Comparison of ENCODE assay signal across 11 mouse cellular contexts in the genomic region with DNA sequence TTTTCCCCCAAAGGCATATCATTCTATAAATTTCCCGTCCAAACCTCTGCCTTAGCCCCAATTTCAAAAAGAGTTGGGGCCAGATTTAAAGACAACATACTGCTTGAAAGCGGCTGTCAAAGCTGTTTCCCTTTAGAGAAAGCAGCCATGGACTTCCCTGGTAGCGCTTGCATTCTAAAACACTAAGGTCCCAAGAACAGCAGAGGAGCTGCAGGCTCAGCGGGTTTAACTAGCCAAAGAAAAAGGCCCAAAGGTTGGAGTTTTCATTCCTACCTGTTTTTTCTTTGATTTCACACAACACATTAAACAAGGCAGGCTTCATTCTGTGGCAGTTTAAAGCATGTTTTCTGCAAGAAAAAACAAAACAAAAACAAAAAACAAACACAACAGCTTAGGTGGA. TPM values are rescaled to one million over a fixed set of nuclear protein-coding genes. Genes with fewer than 3 reads are reported as not detected.
DNase-seq lines count a peak whose midpoint lies in the region; ATAC-seq lines count a peak whose summit lies in the region.
"Had no signal": no experiment of that assay in that cellular context is flagged by ENCODE, and none has a peak within 500 bp of the region (broad histone marks: within the 10 kb centered on the region; RNA-seq: fewer than 3 reads in every experiment).

No protein-coding gene starts in this region.

- DNase-seq in kidney, postnatal 25 days, result no peak
- DNase-seq in embryonic facial prominence, embryonic 14.5 days (ENCODE audit: low spot score), result peak; percentile 56
- DNase-seq in hindbrain, embryonic 10.5 days (ENCODE audit: low spot score), result no peak
- DNase-seq in left cerebral cortex, adult 8-10 months (ENCODE audit: low spot score in 2 of 2), result no peak
- no peak for DNase-seq in urinary bladder, postnatal 14 days (ENCODE audit: low spot score)
- DNase-seq: gastrocnemius, postnatal 10 days; lung, postnatal 14 days had no signal

- H3K4me3 ChIP-seq in kidney, embryonic 15.5 days (replicated peaks), result peak overlapping the region; percentile 88
- peak overlapping the region; percentile 80 for H3K4me3 ChIP-seq in embryonic facial prominence, embryonic 14.5 days (ENCODE audit: low read depth, low read length)
- peak overlapping the region; percentile 87 for H3K4me3 ChIP-seq in hindbrain, embryonic 10.5 days
- H3K4me3 ChIP-seq in midbrain, embryonic 13.5 days (replicated peaks), result peak overlapping the region; percentile 94

- no peaks in the 10 kb centered on the region for H3K27me3 ChIP-seq in kidney, embryonic 15.5 days
- H3K27me3 ChIP-seq in embryonic facial prominence, embryonic 14.5 days (replicated peaks; ENCODE audit: control insufficient read depth, insufficient read depth, low read length), result no peaks in the 10 kb centered on the region
- no peaks in the 10 kb centered on the region for H3K27me3 ChIP-seq in hindbrain, embryonic 10.5 days (ENCODE audit: insufficient read depth, poor library complexity, severe bottlenecking)
- no peaks in the 10 kb centered on the region for H3K27me3 ChIP-seq in midbrain, embryonic 13.5 days

- peaks cover 1% of the 10 kb centered on the region for H3K36me3 ChIP-seq in kidney, embryonic 15.5 days
- H3K36me3 ChIP-seq in embryonic facial prominence, embryonic 14.5 days (ENCODE audit: control insufficient read depth, insufficient read depth, low read length), result 0 out of 2 replicates have a peak, but pooled peaks cover under 1% of the 10 kb centered on the region
- peaks cover 1% of the 10 kb centered on the region; the same call in 1 of the 2 replicates for H3K36me3 ChIP-seq in hindbrain, embryonic 10.5 days
- 0 out of 2 replicates have a peak, but pooled peaks cover 4% of the 10 kb centered on the region for H3K36me3 ChIP-seq in midbrain, embryonic 13.5 days
- H3K36me3 ChIP-seq: G1E had no signal

- H3K4me1 ChIP-seq in kidney, embryonic 15.5 days, result peaks cover 42% of the 10 kb centered on the region
- peaks cover 55% of the 10 kb centered on the region for H3K4me1 ChIP-seq in embryonic facial prominence, embryonic 14.5 days (ENCODE audit: control insufficient read depth, insufficient read depth, low read length)
- H3K4me1 ChIP-seq in hindbrain, embryonic 10.5 days (replicated peaks), result peaks cover 57% of the 10 kb centered on the region
- peaks cover 60% of the 10 kb centered on the region for H3K4me1 ChIP-seq in midbrain, embryonic 13.5 days (replicated peaks)

- no peak for ATAC-seq in kidney, embryonic 15.5 days (replicated peaks; ENCODE audit: low FRiP score)
- no peak for ATAC-seq in embryonic facial prominence, embryonic 14.5 days (ENCODE audit: low read depth)
- ATAC-seq in midbrain, embryonic 13.5 days, result no peak
- no peak for ATAC-seq in activated CD4-positive, CD25-positive, alpha-beta regulatory T cell, adult 4 months

- 3% methylated on average over 4 of the region's 4 CpGs for WGBS in kidney, embryonic 15.5 days
- 12% methylated on average over 4 of the region's 4 CpGs for WGBS in embryonic facial prominence, embryonic 14.5 days
- WGBS in hindbrain, embryonic 10.5 days, result 9% methylated on average over 4 of the region's 4 CpGs
- WGBS in midbrain, embryonic 13.5 days, result 5% methylated on average over 4 of the region's 4 CpGs

- no peaks in the 10 kb centered on the region for H3K9me3 ChIP-seq in kidney, embryonic 15.5 days (replicated peaks)
- no peaks in the 10 kb centered on the region for H3K9me3 ChIP-seq in embryonic facial prominence, embryonic 14.5 days (ENCODE audit: control insufficient read depth, low read length)
- H3K9me3 ChIP-seq in hindbrain, embryonic 10.5 days, result no peaks in the 10 kb centered on the region
- H3K9me3 ChIP-seq in midbrain, embryonic 13.5 days, result no peaks in the 10 kb centered on the region

- H3K4me2 ChIP-seq in kidney, embryonic 15.5 days, result peak overlapping the region; percentile 62
- H3K4me2 ChIP-seq in embryonic facial prominence, embryonic 14.5 days (ENCODE audit: low read depth, low read length), result peak overlapping the region; percentile 80
- peak overlapping the region; percentile 65 for H3K4me2 ChIP-seq in midbrain, embryonic 13.5 days (replicated peaks)

- peak overlapping the region; percentile 81 for H3K27ac ChIP-seq in kidney, embryonic 15.5 days
- 0 out of 2 replicates have a peak overlapping the region, but pooled peaks have one; percentile 100 for H3K27ac ChIP-seq in embryonic facial prominence, embryonic 14.5 days (replicated peaks; ENCODE audit: low read depth, low read length)
- peak overlapping the region; percentile 98 for H3K27ac ChIP-seq in hindbrain, embryonic 10.5 days
- H3K27ac ChIP-seq in midbrain, embryonic 13.5 days, result peak overlapping the region; percentile 72

- H3K9ac ChIP-seq in kidney, embryonic 15.5 days, result peak overlapping the region; percentile 97
- peak overlapping the region; percentile 97 for H3K9ac ChIP-seq in embryonic facial prominence, embryonic 14.5 days (ENCODE audit: low read depth, low read length)
- peak overlapping the region; percentile 69 for H3K9ac ChIP-seq in midbrain, embryonic 13.5 days (replicated peaks)

RNA-seq across cellular contexts. Expression of gene Pbx1, which starts 4.5 kb away (rescaled TPM):
- 81.9 and 84.5 TPM in 2 replicates for polyA plus RNA-seq in kidney, embryonic 15.5 days (2015; fragmentation: Nextera tagmentation; extraction: Ambion mirVana)
- polyA plus RNA-seq in embryonic facial prominence, embryonic 14.5 days (2014; fragmentation: Nextera tagmentation; extraction: Ambion mirVana), result 30.5 and 34.7 TPM in 2 replicates
- polyA plus RNA-seq in hindbrain, embryonic 10.5 days (2016; fragmentation: Nextera tagmentation; extraction: Ambion mirVana), result 34.4 and 35.4 TPM in 2 replicates
- 84.9 and 91.4 TPM in 2 replicates for polyA plus RNA-seq in midbrain, embryonic 13.5 days (2015; fragmentation: Nextera tagmentation; extraction: Ambion mirVana)
- polyA plus RNA-seq in activated CD4-positive, CD25-positive, alpha-beta regulatory T cell, adult 4 months (2017; shearing (Covaris generic)), result under 1 TPM in 1 of 2 experiments, not detected in 1; 0.08 TPM
- total RNA-seq in left cerebral cortex, adult 8-10 months (2022), result 100 to 1,000 TPM; 136 to 166 (median 145) TPM
- polyA plus RNA-seq: G1E had no signal

Comparison
In these comparisons a context has a peak if more than half of its experiments do, and no peak if none do; other contexts are left out.
1. RNA of gene Pbx1, which starts 4.5 kb away (polyA plus RNA-seq): 84.9 to 91.4 TPM in midbrain, embryonic 13.5 days, 81.9 to 84.5 TPM in kidney, embryonic 15.5 days, 34.4 to 35.4 TPM in hindbrain, embryonic 10.5 days and 30.5 to 34.7 TPM in embryonic facial prominence, embryonic 14.5 days; 0.08 TPM in activated CD4-positive, CD25-positive, alpha-beta regulatory T cell, adult 4 months; every median in the first group is over 10 times any median in the second.
2. Peak in every context shown above with its lines, with median percentiles within 50 percentile points of each other: H3K27ac ChIP-seq, H3K4me2 ChIP-seq, H3K4me3 ChIP-seq and H3K9ac ChIP-seq.